Mouse (Mus musculus) C2C12 (cell line): ENCODE measurements at regions not wholly inside any gene's neighbourhood (a gene's known extent, or its start where the extent isn't known, plus 50 kb on each side); places are given as distances from the start of the nearest gene placed in this dataset.

ENCODE experiments used
- CEBPB ChIP-seq: IDR thresholded peaks from one replicate; pipeline ENCODE4 v1.6.1; 2011; ENCODE audit warnings: low read depth, mild to moderate bottlenecking, control low read depth, moderate library complexity
- CTCF ChIP-seq: IDR thresholded peaks from one replicate; pipeline ENCODE4 v1.5.1; 2011; ENCODE audit not compliant: control insufficient read depth, insufficient read depth, insufficient read length
- MAX ChIP-seq: IDR thresholded peaks from one replicate; pipeline ENCODE4 v1.6.1; 2011; ENCODE audit warnings: mild to moderate bottlenecking, control low read depth
- MYOD1 ChIP-seq: IDR thresholded peaks from one replicate; pipeline ENCODE4 v1.6.1; 2011; ENCODE audit warnings: low read depth; ENCODE audit not compliant: control insufficient read depth, insufficient read length
- MYOG ChIP-seq: IDR thresholded peaks from one replicate; pipeline ENCODE4 v1.6.1; 2011; ENCODE audit not compliant: control insufficient read depth, insufficient read length; ENCODE audit errors: extremely low read depth

- TF ChIP-seq MYOG, result no peak
- no peak for TF ChIP-seq CEBPB
- no peak for TF ChIP-seq CTCF
- TF ChIP-seq MAX, result no peak
- TF ChIP-seq MYOD1, result no peak
These were observed 85.5 kb downstream of the Amer3 start for GRCm38 (mm10) chr1:34664816-34665511.
